Mouse (Mus musculus) left cerebral cortex, adult 9 months (tissue): ENCODE results near the gene Alkbh7.
A peak's percentile ranks its signal among the peaks of the same experiment; 100 is the strongest.

ENCODE experiments used
- DNase-seq, 2 experiments: peaks; one replicate each; pipeline ENCODE4 v3.0.0; 2022; ENCODE audit warnings: low spot score in 2 of 2

Gene Alkbh7

GRCm38 (mm10) chr17:56997029-56997667 is at the start of gene Alkbh7:
TSS of gene Alkbh7 (plus strand) at chr17:56997339.
- DNase-seq: peak; percentile 94 to 96

DNA sequence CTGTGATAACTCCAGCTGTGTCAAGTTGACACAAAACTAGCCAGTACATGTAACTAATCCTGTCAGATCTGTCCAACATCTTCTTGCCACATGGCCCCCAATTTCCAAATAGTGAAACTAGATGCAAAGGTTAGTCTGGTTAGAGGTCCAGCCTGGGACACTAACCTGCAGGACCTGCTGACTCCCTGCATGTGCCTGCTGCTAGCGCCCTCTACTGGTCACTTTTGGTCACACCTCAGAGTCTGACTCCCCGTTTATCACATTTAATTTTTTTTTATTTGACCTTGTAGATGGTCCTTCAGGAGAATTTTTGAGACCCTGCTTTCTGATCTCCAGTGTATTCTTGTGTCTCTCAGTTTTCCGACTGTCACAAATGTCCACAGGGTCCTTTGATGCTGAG is 46.2 kb upstream of the Alkbh7 start:
- peak in 1 of 2 experiments; percentile 36 for DNase-seq

GRCm38 (mm10) chr17:56952639-56953038 is 44.5 kb upstream of the Alkbh7 start:
- no peak for DNase-seq

GRCm38 (mm10) chr17:56954871-56955270 is 42.3 kb upstream of the Alkbh7 start:
- DNase-seq: no peak

- DNase-seq: no peak
These were observed 39.2 kb upstream of the Alkbh7 start for GRCm38 (mm10) chr17:56957763-56958429.

DNA sequence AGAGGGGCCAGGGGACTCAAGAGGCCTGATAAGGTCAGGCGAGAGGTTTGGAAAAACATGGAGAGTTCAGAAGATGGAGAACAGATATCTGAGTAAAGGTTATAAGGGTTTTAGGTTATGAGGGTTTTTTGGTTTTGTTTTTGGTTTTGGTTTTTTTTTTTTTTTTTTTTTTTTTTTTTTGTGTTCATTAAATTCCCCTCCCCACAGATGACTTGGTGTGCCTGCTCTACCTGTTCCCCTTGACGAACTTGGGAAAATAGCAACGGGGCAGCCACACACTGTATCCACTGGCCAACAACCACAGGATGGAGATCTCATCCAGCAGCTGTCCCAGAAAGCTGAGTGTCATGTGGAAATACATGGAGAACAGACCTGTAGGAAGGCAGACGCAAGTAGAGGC is 38.5 kb upstream of the Alkbh7 start:
- no peak for DNase-seq

DNA sequence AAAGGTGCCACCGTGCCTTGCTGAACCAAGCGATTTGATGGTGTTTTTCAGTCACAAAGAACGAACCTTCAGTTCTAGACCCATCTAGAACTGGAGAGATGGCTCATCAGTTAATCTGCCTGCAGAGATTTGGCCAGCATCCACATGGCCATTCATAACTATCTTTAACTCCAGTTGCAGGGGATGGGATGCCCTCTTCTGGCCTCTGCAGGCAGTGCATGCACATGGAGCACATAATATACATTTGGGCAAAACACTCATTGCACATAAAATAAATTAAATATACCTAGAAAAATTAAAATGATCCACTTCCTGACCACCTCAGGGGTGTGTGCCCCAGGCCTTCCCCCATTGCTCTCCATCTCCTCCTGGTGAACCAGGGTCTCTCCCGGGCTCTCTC is 35.3 kb upstream of the Alkbh7 start:
- DNase-seq: no peak

DNA sequence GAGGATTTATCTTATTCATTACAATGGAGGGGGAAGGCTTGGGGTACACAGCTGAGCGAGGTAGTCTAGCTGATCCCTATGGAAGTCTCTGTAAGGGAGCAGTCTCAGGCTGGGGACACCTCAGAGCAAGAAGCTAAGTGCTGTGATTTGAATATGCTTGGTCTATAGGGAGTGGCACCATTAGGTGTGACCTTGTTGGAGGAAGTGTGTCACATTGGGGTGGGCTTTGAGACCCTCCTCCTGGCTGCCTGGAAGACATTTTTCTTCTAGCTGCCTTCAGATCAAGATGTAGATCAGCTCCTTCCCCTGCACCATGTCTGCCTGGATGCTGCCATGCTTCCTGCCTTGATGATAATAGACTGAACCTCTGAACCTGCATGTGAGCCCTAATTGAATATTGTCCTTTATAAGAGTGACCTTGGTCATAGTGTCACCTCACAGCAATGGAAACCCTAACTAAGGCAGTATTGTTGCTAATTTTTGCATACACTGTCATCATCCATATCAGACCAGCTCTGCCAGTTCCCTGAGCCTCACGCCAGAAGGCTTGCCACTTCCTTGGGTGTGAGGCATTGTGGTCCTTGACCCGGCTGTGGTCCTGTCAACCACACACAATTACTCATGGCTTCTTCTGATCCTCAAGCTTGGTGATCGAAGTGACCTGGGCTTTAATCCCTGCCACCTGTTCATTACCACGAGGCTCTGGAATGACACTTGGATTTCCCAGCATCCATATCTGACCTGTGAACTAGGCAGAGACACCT is 34.3 kb upstream of the Alkbh7 start:
- DNase-seq: no peak

DNA sequence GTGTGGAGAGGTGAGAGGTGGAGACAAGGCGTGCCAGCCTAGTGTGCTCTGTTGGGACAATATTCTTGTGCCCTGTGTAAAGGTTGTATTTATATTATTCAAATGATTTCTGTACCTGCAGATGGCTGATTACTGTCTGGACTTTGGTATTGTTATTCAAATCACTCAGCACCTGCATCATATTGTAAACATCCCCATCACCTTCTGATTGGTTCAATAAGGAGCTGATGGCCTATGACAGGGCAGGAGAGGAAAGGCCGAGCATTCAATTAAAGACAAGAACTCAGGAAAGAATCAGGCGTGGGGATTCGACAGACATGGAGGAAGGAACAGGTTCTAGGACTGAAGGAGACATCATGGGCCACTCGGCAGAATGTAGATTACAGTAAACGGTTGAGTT is 33.5 kb upstream of the Alkbh7 start:
- DNase-seq: no peak

- DNase-seq: no peak
These were observed 27.8 kb upstream of the Alkbh7 start for GRCm38 (mm10) chr17:56969321-56969720.

- no peak for DNase-seq
These were observed 27.1 kb upstream of the Alkbh7 start for GRCm38 (mm10) chr17:56970081-56970480.

DNA sequence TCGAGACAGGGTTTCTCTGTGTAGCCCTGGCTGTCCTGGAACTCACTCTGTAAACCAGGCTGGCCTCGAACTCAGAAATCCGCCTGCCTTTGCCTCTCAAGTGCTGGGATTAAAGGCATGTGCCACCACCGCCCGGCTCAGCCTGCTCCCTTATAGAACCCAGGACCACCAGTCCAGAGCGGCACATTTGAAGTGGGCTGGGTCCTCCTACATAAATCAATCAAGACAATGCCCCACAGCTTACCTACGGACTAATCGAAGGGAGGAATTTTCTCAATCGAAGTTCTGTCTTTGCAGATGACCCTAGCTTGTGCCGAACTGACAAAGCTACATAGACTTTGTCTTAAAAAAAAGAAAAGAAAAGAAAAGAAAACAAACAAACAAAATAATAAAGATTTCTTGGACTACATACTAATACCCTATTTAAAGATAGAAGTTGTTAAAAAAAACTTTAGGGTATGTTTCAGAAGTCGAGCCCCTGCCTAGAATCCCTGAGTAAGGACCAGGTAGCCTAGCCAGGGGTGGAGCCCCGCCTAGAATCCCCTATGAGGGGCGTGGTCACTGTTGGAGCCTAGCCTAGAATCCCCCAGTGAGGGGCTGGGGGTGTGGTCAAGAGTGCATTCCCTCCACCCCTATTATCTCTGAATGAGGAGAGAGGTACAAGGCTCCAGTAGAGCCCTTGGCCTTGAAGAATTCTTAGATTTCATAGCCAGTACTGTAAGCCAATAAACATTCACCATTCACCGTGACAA is 23.0 kb upstream of the Alkbh7 start:
- no peak for DNase-seq

GRCm38 (mm10) chr17:56974708-56975240 is 22.4 kb upstream of the Alkbh7 start:
- DNase-seq: no peak

DNA sequence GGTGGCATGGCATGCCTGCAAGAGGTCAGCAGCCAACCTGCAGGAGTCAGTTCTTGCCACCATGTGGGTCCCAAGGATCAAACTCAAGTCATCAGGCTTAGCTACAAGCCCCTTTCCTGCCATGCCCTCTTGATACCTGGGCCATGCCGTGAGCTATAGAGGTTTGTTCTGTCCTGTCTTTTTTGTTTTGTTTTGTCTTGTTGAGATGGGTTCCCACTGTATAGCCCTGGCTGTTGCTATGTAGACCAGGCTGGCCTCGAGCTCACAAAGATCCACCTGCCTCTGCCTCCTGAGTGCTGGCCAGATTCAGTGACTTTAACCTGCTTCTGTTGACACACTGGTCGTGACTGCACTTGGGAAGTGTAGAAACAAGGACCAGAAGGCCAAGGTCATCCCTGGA is 21.7 kb upstream of the Alkbh7 start:
- DNase-seq: no peak

- no peak for DNase-seq
These were observed 20.4 kb upstream of the Alkbh7 start for GRCm38 (mm10) chr17:56976531-56977390.

DNA sequence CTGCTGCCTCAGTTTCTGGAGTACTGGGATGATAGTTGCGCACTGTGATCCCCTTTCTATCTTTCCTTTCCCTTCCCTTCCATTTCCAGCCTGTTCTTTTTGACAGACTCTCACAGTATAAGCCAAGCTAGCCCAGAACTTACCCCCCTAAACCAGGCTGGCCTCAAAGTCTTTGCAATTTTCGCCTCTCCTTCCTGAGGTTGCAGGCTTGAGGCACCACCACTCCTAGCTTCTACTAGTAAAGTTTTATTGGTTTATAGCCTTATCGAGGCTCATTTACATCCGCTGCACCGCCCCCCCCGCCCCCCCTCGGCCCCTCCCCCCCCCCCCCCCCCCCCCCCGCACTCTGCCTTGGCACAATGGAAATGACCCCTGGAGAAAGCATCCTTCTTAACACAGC is 17.6 kb upstream of the Alkbh7 start:
- no peak for DNase-seq

- no peak for DNase-seq
These were observed 16.1 kb upstream of the Alkbh7 start for GRCm38 (mm10) chr17:56981049-56981448.

- DNase-seq: no peak
These were observed 15.1 kb upstream of the Alkbh7 start, which contains the start of gene Acer1 for GRCm38 (mm10) chr17:56982013-56982412. TSS of gene Acer1 (minus strand) at chr17:56982126.

DNA sequence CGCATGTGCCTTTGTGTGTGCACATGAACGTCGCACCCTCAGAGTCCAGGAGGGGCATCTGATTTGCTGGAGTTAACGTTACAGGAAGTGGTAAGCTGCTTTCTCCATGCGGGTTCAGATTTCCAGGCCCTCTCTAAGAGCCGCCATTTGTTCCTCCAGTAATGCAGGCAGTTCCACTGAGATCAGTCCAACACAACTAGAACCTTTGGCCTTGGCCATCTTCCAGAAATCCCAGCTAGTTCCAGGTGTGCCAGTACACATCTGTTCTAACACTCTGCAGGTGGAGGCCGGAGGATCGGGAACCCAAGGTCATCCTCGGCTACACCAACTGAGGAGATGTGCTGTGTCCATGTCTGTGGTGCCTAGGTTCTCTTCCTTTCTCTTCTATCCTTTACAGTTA is 12.3 kb upstream of the Alkbh7 start:
- DNase-seq: no peak

DNA sequence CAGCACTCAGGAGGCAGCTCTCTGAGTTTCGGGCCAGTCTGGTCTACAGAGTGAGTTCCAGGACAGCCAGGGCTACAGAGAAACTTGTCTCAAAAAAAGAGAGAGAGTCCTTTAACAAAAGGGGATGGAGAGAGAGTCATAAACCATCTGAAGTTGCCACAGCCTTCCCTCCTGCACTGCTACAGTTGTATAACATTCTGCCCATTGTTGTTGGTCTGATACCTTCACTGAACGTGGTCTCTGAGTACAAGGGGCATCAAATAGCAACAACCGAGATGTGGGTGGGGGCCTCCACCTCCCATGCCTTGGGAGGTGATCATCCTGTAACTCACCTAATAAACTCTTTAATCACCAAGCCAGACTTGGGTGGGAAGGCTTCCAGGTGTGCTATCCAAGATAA is 11.5 kb upstream of the Alkbh7 start:
- DNase-seq: no peak
